Mouse (Mus musculus) limb, embryonic 10.5 days (tissue): Measurements from ENCODE around the gene 2300002M23Rik. TPM values are rescaled to one million over a fixed set of nuclear protein-coding genes. Genes with fewer than 3 reads are reported as not detected.

Experiments used
- DNase-seq: peaks from one replicate; pipeline ENCODE4 v3.0.0-alpha.2; 2017; ENCODE audit warnings: low spot score
- H3K27ac ChIP-seq: fragments of 300-500 bp; sonication (generic); 2 replicates; pipeline ENCODE4 v1.5.1; 2016; ENCODE audit warnings: mild to moderate bottlenecking
- H3K27me3 ChIP-seq: fragments of 300-500 bp; sonication (generic); 2 replicates; pipeline ENCODE4 v1.6.1; 2016; ENCODE audit warnings: low read depth, mild to moderate bottlenecking; ENCODE audit not compliant: poor library complexity, severe bottlenecking
- H3K36me3 ChIP-seq: fragments of 300-500 bp; sonication (generic); 2 replicates; pipeline ENCODE4 v1.6.1; 2016; ENCODE audit warnings: mild to moderate bottlenecking, moderate library complexity
- H3K4me1 ChIP-seq: fragments of 300-500 bp; sonication (generic); 2 replicates; pipeline ENCODE4 v1.6.1; 2016
- H3K4me3 ChIP-seq: fragments of 300-500 bp; sonication (generic); 2 replicates; pipeline ENCODE4 v1.5.1; 2016; ENCODE audit warnings: mild to moderate bottlenecking, moderate library complexity
- H3K9me3 ChIP-seq: fragments of 300-500 bp; sonication (generic); replicated peaks from 2 replicates; pipeline ENCODE4 v1.6.1; 2016; ENCODE audit warnings: mild to moderate bottlenecking
- WGBS: fragments of 180-500 bp; shearing (Covaris S2); methylation state at CpG from one replicate; pipeline ENCODE4 v1.1.7; 2016; 5-methylcytosine and 5-hydroxymethylcytosine counted together
- polyA plus RNA-seq: library from polyadenylated mRNA; unstranded; fragments of >200 nt; fragmentation: Nextera tagmentation; extraction: Ambion mirVana; gene quantifications from 2 replicates; pipeline ENCODE4 v1.2.1, GENCODE M21; 2016

2300002M23Rik gene
- polyA plus RNA-seq, 1 experiment from 2014 or later: not detected

GRCm38 (mm10) chr17:35544680-35545079, 22.6 kb upstream of the 2300002M23Rik start:
- no peaks in the 10 kb centered on the region for H3K27me3 ChIP-seq
- H3K27ac ChIP-seq: no peak overlapping the region
- no peaks in the 10 kb centered on the region for H3K9me3 ChIP-seq
- 34% methylated on average over 6 of the region's 6 CpGs for WGBS
- no peaks in the 10 kb centered on the region for H3K36me3 ChIP-seq
- H3K4me3 ChIP-seq: no peak overlapping the region
- H3K4me1 ChIP-seq: no peaks in the 10 kb centered on the region; the same call in 1 of the 2 replicates
- DNase-seq: peak; percentile 70

- Histone ChIP-seq H3K27me3 (no peaks in the 10 kb centered on the region), H3K36me3 (no peaks in the 10 kb centered on the region), H3K4me1 (no peaks in the 10 kb centered on the region; the same call in 1 of the 2 replicates), H3K4me3 (no peak overlapping the region), H3K27ac (no peak overlapping the region), H3K9me3 (no peaks in the 10 kb centered on the region)
- WGBS: 80% methylated on average over 2 of the region's 2 CpGs
- no peak for DNase-seq
Observed at GRCm38 (mm10) chr17:35547465-35547864, 19.8 kb upstream of the 2300002M23Rik start.

DNA sequence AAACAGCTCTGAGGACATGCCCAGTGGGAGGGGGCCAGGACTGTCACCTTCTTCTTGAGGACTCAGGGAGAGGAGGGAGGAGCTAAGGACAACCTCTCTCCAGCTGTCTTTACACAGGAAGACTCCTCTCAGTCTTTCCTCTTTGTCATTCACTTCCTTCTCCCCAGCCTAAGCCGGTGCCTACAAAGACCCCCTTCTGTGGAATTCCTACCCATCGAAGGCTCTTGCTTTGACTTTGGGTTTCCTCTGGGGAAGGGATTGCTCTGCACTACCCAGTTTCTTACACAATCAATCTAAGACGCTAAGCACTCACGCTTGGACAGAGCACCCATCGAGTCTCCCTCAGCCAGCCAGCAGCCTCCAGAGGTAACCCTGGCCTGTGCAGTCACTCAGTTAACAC, 18.6 kb upstream of the 2300002M23Rik start:
- no peaks in the 10 kb centered on the region for H3K27me3 ChIP-seq
- no peaks in the 10 kb centered on the region for H3K9me3 ChIP-seq
- no peak for DNase-seq
- no peaks in the 10 kb centered on the region for H3K36me3 ChIP-seq
- 22% methylated on average over 5 of the region's 5 CpGs for WGBS
- H3K27ac ChIP-seq: no peak overlapping the region
- H3K4me1 ChIP-seq: no peaks in the 10 kb centered on the region; the same call in 1 of the 2 replicates
- no peak overlapping the region for H3K4me3 ChIP-seq

- H3K27ac ChIP-seq: no peak overlapping the region
- no peaks in the 10 kb centered on the region; the same call in 1 of the 2 replicates for H3K4me1 ChIP-seq
- DNase-seq: no peak
Observed at GRCm38 (mm10) chr17:35549437-35550142, 17.7 kb upstream of the 2300002M23Rik start.

DNA sequence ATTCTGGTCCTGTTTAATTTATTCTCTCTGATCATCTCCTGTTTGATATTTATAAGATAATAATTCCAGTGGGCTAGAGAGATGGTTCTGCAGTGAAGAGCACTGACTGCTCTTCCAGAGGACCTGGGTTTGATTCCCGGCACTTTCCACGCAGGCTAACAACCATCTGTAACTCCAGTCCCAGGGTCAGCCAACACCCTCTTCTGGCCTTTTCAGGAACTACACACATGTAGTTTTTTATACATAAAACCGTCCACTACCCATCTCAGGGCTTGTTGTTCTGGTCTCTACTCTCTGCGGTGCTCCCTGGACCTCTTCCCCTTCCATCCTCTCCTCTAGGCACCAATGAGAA, 17.1 kb upstream of the 2300002M23Rik start:
- no peak for DNase-seq
- H3K27ac ChIP-seq: no peak overlapping the region
- H3K9me3 ChIP-seq: no peaks in the 10 kb centered on the region
- H3K27me3 ChIP-seq: no peaks in the 10 kb centered on the region
- no peaks in the 10 kb centered on the region; the same call in 1 of the 2 replicates for H3K4me1 ChIP-seq
- H3K36me3 ChIP-seq: no peaks in the 10 kb centered on the region
- no peak overlapping the region for H3K4me3 ChIP-seq
- WGBS: 98% methylated on average over 4 of the region's 4 CpGs

More at GRCm38 (mm10) chr17:35549437-35550142, 17.7 kb upstream of the 2300002M23Rik start:
- Histone ChIP-seq H3K4me3 (no peak overlapping the region), H3K36me3 (no peaks in the 10 kb centered on the region), H3K27me3 (no peaks in the 10 kb centered on the region), H3K9me3 (no peaks in the 10 kb centered on the region)
- 65% methylated on average over 15 of the region's 15 CpGs for WGBS

DNA sequence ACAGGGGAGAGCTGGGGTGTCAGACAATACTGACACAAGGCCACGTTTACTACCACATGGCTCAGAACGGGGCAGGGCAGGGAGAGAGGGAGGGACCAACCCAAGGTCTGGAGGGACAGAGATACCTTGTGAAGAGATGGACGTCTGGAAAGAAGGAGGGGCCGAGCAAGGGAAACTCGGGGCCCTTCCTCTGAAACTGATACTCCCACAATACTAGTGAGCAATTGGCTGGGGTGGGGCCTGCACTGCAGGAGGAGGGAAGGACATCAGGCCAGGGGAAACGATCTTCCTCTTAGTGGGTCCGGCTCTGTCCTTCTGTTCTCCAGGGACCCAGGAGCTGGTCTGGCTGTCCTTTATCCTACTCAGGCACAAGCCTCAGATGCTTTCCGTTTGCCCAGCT, 16.4 kb upstream of the 2300002M23Rik start:
- no peak overlapping the region for H3K4me3 ChIP-seq
- H3K36me3 ChIP-seq: no peaks in the 10 kb centered on the region
- H3K27ac ChIP-seq: no peak overlapping the region
- WGBS: 53% methylated on average over 8 of the region's 8 CpGs
- no peaks in the 10 kb centered on the region for H3K9me3 ChIP-seq
- no peaks in the 10 kb centered on the region for H3K27me3 ChIP-seq
- DNase-seq: no peak
- H3K4me1 ChIP-seq: no peaks in the 10 kb centered on the region; the same call in 1 of the 2 replicates

DNA sequence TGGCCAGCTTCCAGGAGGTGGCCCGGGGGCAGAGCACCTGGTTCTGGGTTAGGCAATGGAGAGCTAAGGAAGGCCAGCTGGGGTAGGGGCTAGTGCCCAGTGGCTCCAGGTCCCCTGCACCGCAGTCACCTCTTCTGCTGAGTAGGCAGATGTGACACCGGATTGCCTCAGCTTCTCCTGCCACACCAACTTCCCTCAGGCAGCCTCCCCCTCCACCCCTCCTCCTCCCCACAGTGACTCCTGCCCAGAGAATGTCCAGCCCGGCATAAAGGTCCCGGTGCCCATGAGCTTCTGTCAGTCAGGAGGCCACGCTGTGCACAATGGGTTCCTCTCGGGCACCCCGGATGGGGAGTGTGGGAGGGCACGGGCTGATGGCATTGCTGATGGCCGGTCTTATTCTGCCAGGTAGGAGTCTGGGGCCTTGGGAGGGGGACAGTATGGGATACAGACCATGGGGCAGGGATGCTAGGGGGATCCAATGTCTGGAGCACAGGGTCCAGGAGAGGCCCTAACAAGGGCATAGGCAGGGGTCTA, 15.3 kb upstream of the 2300002M23Rik start, which contains the start of gene Cdsn:
TSS of gene Cdsn (plus strand) at position 248 of the 534 bp plus-strand sequence.
- Histone ChIP-seq H3K9me3 (no peaks in the 10 kb centered on the region), H3K4me1 (no peaks in the 10 kb centered on the region; the same call in 1 of the 2 replicates), H3K27ac (no peak within 1 kb of the TSS), H3K27me3 (no peaks in the 10 kb centered on the region), H3K36me3 (no peaks in the 10 kb centered on the region), H3K4me3 (no peak within 1 kb of the TSS)
- no peak for DNase-seq
- WGBS: 79% methylated on average over 10 of the region's 10 CpGs

GRCm38 (mm10) chr17:35554321-35554720, 12.9 kb upstream of the 2300002M23Rik start:
- Histone ChIP-seq H3K27ac (no peak overlapping the region), H3K4me3 (no peak overlapping the region), H3K9me3 (no peaks in the 10 kb centered on the region), H3K36me3 (no peaks in the 10 kb centered on the region), H3K27me3 (no peaks in the 10 kb centered on the region), H3K4me1 (no peaks in the 10 kb centered on the region)
- WGBS: 84% methylated on average over 5 of the region's 5 CpGs
- no peak for DNase-seq

GRCm38 (mm10) chr17:35554761-35555397, 12.4 kb upstream of the 2300002M23Rik start:
- no peak overlapping the region; the same call in 1 of the 2 replicates for H3K27ac ChIP-seq
- H3K27me3 ChIP-seq: no peaks in the 10 kb centered on the region
- no peaks in the 10 kb centered on the region for H3K9me3 ChIP-seq
- no peaks in the 10 kb centered on the region for H3K4me1 ChIP-seq
- no peak overlapping the region for H3K4me3 ChIP-seq
- H3K36me3 ChIP-seq: no peaks in the 10 kb centered on the region
- 93% methylated on average over 18 of the region's 18 CpGs for WGBS
- no peak for DNase-seq

GRCm38 (mm10) chr17:35556186-35556765, 11.0 kb upstream of the 2300002M23Rik start:
- H3K27me3 ChIP-seq: no peaks in the 10 kb centered on the region
- DNase-seq: no peak
- WGBS: 90% methylated on average over 13 of the region's 13 CpGs

DNA sequence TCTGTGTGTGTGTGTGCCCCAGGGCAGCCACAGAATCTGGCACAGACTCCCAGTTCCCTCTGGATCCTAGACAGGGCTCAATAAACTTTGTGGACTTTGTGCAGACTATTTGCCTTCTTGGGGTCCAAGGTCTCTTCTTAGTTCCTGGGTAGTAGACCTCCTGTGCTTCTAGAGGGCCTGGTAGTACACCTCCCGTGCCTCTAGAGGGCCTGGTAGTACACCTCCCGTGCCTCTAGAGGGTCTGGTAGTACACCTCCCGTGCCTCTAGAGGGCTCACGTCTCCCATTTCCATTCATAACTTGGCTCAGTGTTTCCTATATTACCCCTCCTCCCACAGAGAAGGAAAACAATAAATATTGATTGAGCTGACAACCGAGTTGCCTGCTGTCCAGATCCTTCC, 10.4 kb upstream of the 2300002M23Rik start:
- 36% methylated on average over 5 of the region's 5 CpGs for WGBS
- Histone ChIP-seq H3K4me3 (no peak overlapping the region), H3K36me3 (no peaks in the 10 kb centered on the region), H3K27ac (no peak overlapping the region), H3K9me3 (no peaks in the 10 kb centered on the region), H3K27me3 (no peaks in the 10 kb centered on the region), H3K4me1 (no peaks in the 10 kb centered on the region)
- DNase-seq: peak; percentile 46

More at GRCm38 (mm10) chr17:35556186-35556765, 11.0 kb upstream of the 2300002M23Rik start:
- Histone ChIP-seq H3K27ac (no peak overlapping the region), H3K36me3 (no peaks in the 10 kb centered on the region), H3K9me3 (no peaks in the 10 kb centered on the region), H3K4me1 (no peaks in the 10 kb centered on the region), H3K4me3 (no peak overlapping the region)

DNA sequence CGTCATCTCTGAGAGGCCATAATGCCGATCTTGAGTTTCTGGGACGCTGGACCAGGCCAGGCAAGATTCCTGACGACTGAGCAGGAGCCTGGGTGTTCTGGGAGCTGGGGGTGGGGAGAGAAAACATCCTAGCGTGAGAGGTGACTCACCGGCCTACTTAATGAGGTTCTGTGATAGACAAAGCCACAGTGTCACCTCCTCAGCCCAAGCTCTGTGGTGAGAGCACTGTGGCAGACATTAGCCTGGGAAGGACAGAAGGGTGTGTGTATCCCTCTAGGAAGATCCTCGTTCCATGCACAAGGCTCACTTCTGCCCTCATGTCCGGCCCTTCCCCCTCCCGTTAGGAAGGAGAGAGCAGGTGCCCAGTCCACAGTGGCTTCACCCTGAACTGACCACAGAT, 9.9 kb upstream of the 2300002M23Rik start:
- Histone ChIP-seq H3K4me3 (no peak overlapping the region), H3K36me3 (no peaks in the 10 kb centered on the region), H3K27ac (no peak overlapping the region), H3K9me3 (no peaks in the 10 kb centered on the region), H3K27me3 (no peaks in the 10 kb centered on the region), H3K4me1 (no peaks in the 10 kb centered on the region)
- DNase-seq: no peak
- whole genome bisulfite sequencing: 88% methylated on average over 9 of the region's 9 CpGs

DNA sequence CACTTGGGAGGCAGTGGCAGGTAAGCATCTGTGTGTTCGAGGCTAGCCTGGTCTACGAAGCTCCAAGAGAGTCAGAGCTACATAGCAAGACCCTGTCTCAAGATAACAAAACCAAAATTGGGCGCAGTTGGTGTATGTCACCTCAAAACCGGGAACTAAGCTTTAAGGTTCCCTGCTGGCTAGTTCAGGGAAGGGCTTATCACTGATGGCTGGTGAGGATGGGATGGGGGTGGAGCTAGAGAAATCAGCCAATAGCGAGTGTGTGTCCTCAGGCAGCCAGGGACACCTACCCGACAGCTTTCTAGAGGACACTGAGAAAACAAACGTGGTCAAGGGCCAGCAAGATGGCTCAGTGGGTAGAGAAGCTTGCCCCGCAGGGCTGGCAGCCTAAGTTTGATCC, 9.0 kb upstream of the 2300002M23Rik start:
- WGBS: 59% methylated on average over 8 of the region's 8 CpGs
- Histone ChIP-seq H3K27me3 (no peaks in the 10 kb centered on the region), H3K4me1 (no peaks in the 10 kb centered on the region), H3K27ac (no peak overlapping the region), H3K36me3 (no peaks in the 10 kb centered on the region), H3K4me3 (no peak overlapping the region), H3K9me3 (no peaks in the 10 kb centered on the region)
- DNase-seq: no peak
